Mouse (Mus musculus): ENCODE measurements at regions not wholly inside any gene's neighbourhood (a gene's known extent, or its start where the extent isn't known, plus 50 kb on each side); places are given as distances from the start of the nearest gene placed in this dataset.

GRCm38 (mm10) chr13:31186805-31187589 is 213.0 kb downstream of the Gm5447 start:
- no peak for TF ChIP-seq CTCF (IDR thresholded peaks at IDR 0.05; ENCODE audit: low read depth)
- TF ChIP-seq EP300 (IDR thresholded peaks at IDR 0.05; ENCODE audit: low read depth), result no peak

Measured in liver, postnatal 0 days (tissue).